Mouse (Mus musculus) embryonic facial prominence, embryonic 15.5 days (tissue): ENCODE data around the gene Sgk2. TPM values are rescaled to one million over a fixed set of nuclear protein-coding genes. Genes with fewer than 3 reads are reported as not detected.

Experiments
- ATAC-seq: fragments of 200-750 bp; cut with Nextera tagmentation; 2 replicates; pipeline ENCODE4 v1.8.0; 2017; ENCODE audit warnings: low read depth, moderate TSS enrichment; ENCODE audit not compliant: insufficient number of reproducible peaks, low FRiP score, low TSS enrichment
- H3K27ac ChIP-seq: fragments of 300-500 bp; sonication (generic); replicated peaks from 2 replicates; pipeline ENCODE4 v1.5.1; 2015; ENCODE audit warnings: mild to moderate bottlenecking, inconsistent platforms
- H3K27me3 ChIP-seq: fragments of 300-500 bp; sonication (generic); 2 replicates; pipeline ENCODE4 v1.6.1; 2015; ENCODE audit warnings: inconsistent platforms
- H3K36me3 ChIP-seq: fragments of 300-500 bp; sonication (generic); 2 replicates; pipeline ENCODE4 v1.6.1; 2015; ENCODE audit warnings: mild to moderate bottlenecking, inconsistent platforms
- H3K4me1 ChIP-seq: fragments of 300-500 bp; sonication (generic); 2 replicates; pipeline ENCODE4 v1.6.1; 2015; ENCODE audit warnings: inconsistent platforms
- H3K4me2 ChIP-seq: fragments of 300-500 bp; sonication (generic); replicated peaks from 2 replicates; pipeline ENCODE4 v1.6.1; 2015; ENCODE audit warnings: mild to moderate bottlenecking, inconsistent platforms
- H3K4me3 ChIP-seq: fragments of 300-500 bp; sonication (generic); replicated peaks from 2 replicates; pipeline ENCODE4 v1.5.1; 2015; ENCODE audit warnings: mild to moderate bottlenecking, inconsistent platforms
- H3K9ac ChIP-seq: fragments of 300-500 bp; sonication (generic); 2 replicates; pipeline ENCODE4 v1.6.1; 2015; ENCODE audit warnings: inconsistent platforms
- H3K9me3 ChIP-seq: fragments of 300-500 bp; sonication (generic); replicated peaks from 2 replicates; pipeline ENCODE4 v1.6.1; 2016; ENCODE audit warnings: inconsistent platforms
- WGBS: fragments of 180-500 bp; shearing (Covaris S2); methylation state at CpG from one replicate; pipeline ENCODE4 v1.1.7; 2015; 5-methylcytosine and 5-hydroxymethylcytosine counted together
- polyA plus RNA-seq: library from polyadenylated mRNA; unstranded; fragments of >200 nt; fragmentation: Nextera tagmentation; extraction: Ambion mirVana; gene quantifications from 2 replicates; pipeline ENCODE4 v1.2.1, GENCODE M21; 2015

Gene Sgk2
- polyA plus RNA-seq, 1 experiment from 2014 or later = not detected

DNA sequence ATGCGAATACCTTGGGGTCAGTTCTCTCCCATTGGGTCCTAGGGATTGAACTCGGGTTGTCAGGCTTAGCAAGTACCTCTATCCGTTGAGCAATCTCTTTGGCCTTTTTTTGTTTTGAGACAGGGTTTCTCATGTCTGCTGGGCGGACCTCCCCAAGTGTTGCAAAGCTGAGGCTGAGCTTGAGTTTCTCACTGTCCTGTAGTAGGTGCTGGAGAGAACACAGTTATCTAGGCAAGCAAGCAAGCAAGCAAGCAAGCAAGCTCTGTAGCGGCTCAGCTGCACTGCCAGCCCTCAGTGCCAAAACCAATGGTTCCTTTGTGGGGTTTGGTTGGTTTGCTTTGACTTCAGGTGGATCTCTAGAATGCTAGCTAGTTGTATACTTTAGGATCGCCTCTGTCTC, 73.5 kb downstream of the Sgk2 start:
- H3K9me3 ChIP-seq = no peaks in the 10 kb centered on the region
- peaks cover 1% of the 10 kb centered on the region for H3K4me1 ChIP-seq
- no peak overlapping the region for H3K4me2 ChIP-seq
- WGBS = 80% methylated on average over 6 of the region's 6 CpGs
- H3K9ac ChIP-seq = no peak overlapping the region
- no peak overlapping the region for H3K4me3 ChIP-seq
- peaks cover 7% of the 10 kb centered on the region for H3K36me3 ChIP-seq
- no peak overlapping the region for H3K27ac ChIP-seq
- ATAC-seq = no peak
- H3K27me3 ChIP-seq = no peaks in the 10 kb centered on the region

DNA sequence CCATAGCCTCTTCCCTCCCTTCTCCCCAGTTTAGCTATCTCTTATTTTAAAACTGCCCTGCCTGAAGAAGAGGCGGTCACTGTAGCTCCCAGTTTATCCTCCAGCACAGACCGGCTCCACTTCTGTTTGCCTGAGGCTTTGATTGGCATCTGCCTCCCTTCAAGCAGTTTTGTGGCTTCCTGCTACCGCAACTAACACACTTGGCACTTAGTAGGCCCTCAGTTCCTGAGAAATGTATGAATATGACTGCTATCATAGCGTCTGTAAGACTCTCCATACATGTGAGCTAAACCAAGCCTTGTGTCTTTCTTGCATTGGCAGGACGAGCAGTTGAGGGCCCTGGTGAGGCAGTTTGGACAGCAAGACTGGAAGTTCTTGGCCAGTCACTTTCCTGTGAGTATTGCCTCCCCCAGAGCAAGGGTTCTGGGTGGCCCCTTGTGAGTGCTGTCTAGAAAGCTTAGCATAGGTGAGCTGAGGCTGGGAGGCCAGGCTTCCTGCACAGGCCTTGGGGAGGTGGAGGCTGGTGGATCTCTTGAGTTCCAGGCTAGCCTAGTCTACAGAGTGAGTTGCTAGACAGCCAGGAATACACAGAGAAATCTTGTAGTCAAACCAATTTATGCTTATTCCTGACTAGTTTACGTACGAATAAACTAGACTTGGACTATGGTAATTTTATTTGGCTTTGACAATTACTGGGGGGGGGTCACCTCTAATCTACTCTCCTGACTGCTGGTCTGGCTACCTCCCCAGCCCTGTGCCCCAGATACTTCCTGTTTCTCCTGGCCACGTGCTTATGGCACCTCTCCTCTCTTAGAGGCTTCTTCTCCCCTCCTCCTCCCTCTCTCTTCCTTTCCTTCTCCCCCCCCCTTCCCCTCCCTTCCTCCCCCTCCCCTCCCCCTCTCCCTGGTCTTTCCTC, 74.3 kb downstream of the Sgk2 start:
- whole genome bisulfite sequencing = 80% methylated on average over 8 of the region's 8 CpGs
- Histone ChIP-seq H3K27ac (no peak overlapping the region), H3K36me3 (peaks cover 7% of the 10 kb centered on the region), H3K4me2 (no peak overlapping the region), H3K27me3 (no peaks in the 10 kb centered on the region), H3K4me3 (no peak overlapping the region), H3K9ac (no peak overlapping the region), H3K4me1 (no peaks in the 10 kb centered on the region), H3K9me3 (no peaks in the 10 kb centered on the region)
- no peak for ATAC-seq

- ATAC-seq = no peak
Observed at GRCm38 (mm10) chr2:163062119-163062508, 75.0 kb downstream of the Sgk2 start.

More at GRCm38 (mm10) chr2:163062119-163062508, 75.0 kb downstream of the Sgk2 start:
- Histone ChIP-seq H3K9me3 (no peaks in the 10 kb centered on the region), H3K4me3 (no peak overlapping the region), H3K4me1 (no peaks in the 10 kb centered on the region), H3K36me3 (peaks cover 7% of the 10 kb centered on the region), H3K27ac (no peak overlapping the region), H3K27me3 (no peaks in the 10 kb centered on the region), H3K4me2 (no peak overlapping the region), H3K9ac (no peak overlapping the region)
- 80% methylated on average over 6 of the region's 6 CpGs for WGBS

Other genes starting within 250 kb of the Sgk2 start
- gene Srsf6, start 55.8 kb upstream of the Sgk2 start, polyA plus RNA-seq = 190 and 195 TPM in 2 replicates
- 0.16 and 0.48 TPM in 2 replicates for gene L3mbtl1, start 43.9 kb upstream of the Sgk2 start, polyA plus RNA-seq
- gene Ift52, start 30.0 kb downstream of the Sgk2 start, polyA plus RNA-seq = 45.3 and 51.7 TPM in 2 replicates
- 23.3 and 24.8 TPM in 2 replicates for gene Mybl2, start 67.4 kb downstream of the Sgk2 start, polyA plus RNA-seq
- gene Gtsf1l, start 100.5 kb downstream of the Sgk2 start, polyA plus RNA-seq = 0.48 TPM in 1 of 2 replicates, not detected in the other
- 3.1 and 3.7 TPM in 2 replicates for gene Tox2, start 215.8 kb downstream of the Sgk2 start, polyA plus RNA-seq